Comparison of ENCODE assay signal across 12 mouse cellular contexts in genomic region chr3:20794256-20794655, GRCm38 (mm10).
DNase-seq lines count a peak whose midpoint lies in the region; ATAC-seq lines count a peak whose summit lies in the region.
"Had no signal": no experiment of that assay in that cellular context is flagged by ENCODE, and none has a peak within 500 bp of the region (broad histone marks: within the 10 kb centered on the region; RNA-seq: fewer than 3 reads in every experiment).

No protein-coding gene starts in this region.

- H3K4me1 ChIP-seq in hindbrain, embryonic 16.5 days (ENCODE audit: control insufficient read depth, insufficient read depth, low read depth, low read length): no peaks in the 10 kb centered on the region
- H3K4me1 ChIP-seq in hindbrain, embryonic 12.5 days: no peaks in the 10 kb centered on the region

- WGBS in hindbrain, embryonic 16.5 days: 24% methylated on average over 1 of the region's 1 CpGs
- 50% methylated on average over 1 of the region's 1 CpGs for WGBS in hindbrain, embryonic 12.5 days

- no peaks in the 10 kb centered on the region for H3K36me3 ChIP-seq in hindbrain, embryonic 16.5 days (ENCODE audit: control insufficient read depth, insufficient read depth, low read length)
- H3K36me3 ChIP-seq in hindbrain, embryonic 12.5 days: no peaks in the 10 kb centered on the region

- peak; percentile 6 for DNase-seq in right cerebral cortex, postnatal 4 days
- DNase-seq in right cerebral cortex, adult 2 months (ENCODE audit: low spot score in 2 of 2): no peak
- peak; percentile 40 to 47 for DNase-seq in cerebellum, postnatal 36 days
- DNase-seq in thymus, postnatal 0 days (ENCODE audit: low spot score): no peak
- DNase-seq in adrenal gland, postnatal 36 days: no peak
- DNase-seq: kidney, adult 18-20 months; liver; lung, postnatal 4 days; thymus, postnatal 36 days had no signal

- ATAC-seq in hindbrain, embryonic 16.5 days: 0 out of 2 replicates have a peak, but pooled peaks have one; percentile 48
- no peak for ATAC-seq in hindbrain, embryonic 12.5 days (ENCODE audit: low FRiP score)
- ATAC-seq: forebrain, embryonic 16.5 days had no signal

- H3K9ac ChIP-seq in hindbrain, embryonic 16.5 days (ENCODE audit: low read depth, low read length): no peak overlapping the region
- no peak overlapping the region for H3K9ac ChIP-seq in hindbrain, embryonic 12.5 days

- H3K4me3 ChIP-seq in hindbrain, embryonic 16.5 days (ENCODE audit: low read length): no peak overlapping the region
- no peak overlapping the region for H3K4me3 ChIP-seq in hindbrain, embryonic 12.5 days

- H3K4me2 ChIP-seq in hindbrain, embryonic 16.5 days (ENCODE audit: low read length): no peak overlapping the region
- no peak overlapping the region for H3K4me2 ChIP-seq in hindbrain, embryonic 12.5 days (replicated peaks)

- H3K27ac ChIP-seq in hindbrain, embryonic 16.5 days (ENCODE audit: low read depth, low read length): no peak overlapping the region
- H3K27ac ChIP-seq in hindbrain, embryonic 12.5 days: no peak overlapping the region

- H3K27me3 ChIP-seq in hindbrain, embryonic 16.5 days (replicated peaks; ENCODE audit: control insufficient read depth, insufficient read depth, low read length): no peaks in the 10 kb centered on the region
- H3K27me3 ChIP-seq in hindbrain, embryonic 12.5 days: no peaks in the 10 kb centered on the region

- no peaks in the 10 kb centered on the region for H3K9me3 ChIP-seq in hindbrain, embryonic 16.5 days (ENCODE audit: control insufficient read depth, low read length)
- no peaks in the 10 kb centered on the region for H3K9me3 ChIP-seq in hindbrain, embryonic 12.5 days (replicated peaks)

Comparison
In these comparisons a context has a peak if more than half of its experiments do, and no peak if none do; other contexts are left out.
1. DNase-seq: peak in right cerebral cortex, postnatal 4 days (single experiment) and cerebellum, postnatal 36 days (2 of 2); none in right cerebral cortex, adult 2 months (0 of 2), thymus, postnatal 0 days (single experiment) and adrenal gland, postnatal 36 days (0 of 2).